Mouse (Mus musculus) monocyte, adult 59 days (primary cell): ENCODE measurements around the gene H2-Q4. TPM values are rescaled to one million over a fixed set of nuclear protein-coding genes. Genes with fewer than 3 reads are reported as not detected.

Experiments used
- total RNA-seq, 2 experiments: library from RNA; stranded (reverse); gene quantifications; one replicate each; pipeline ENCODE4 v1.2.4; 2023

H2-Q4 gene
- 100 to 1,000 TPM; 176 to 190 TPM for total RNA-seq

DNA sequence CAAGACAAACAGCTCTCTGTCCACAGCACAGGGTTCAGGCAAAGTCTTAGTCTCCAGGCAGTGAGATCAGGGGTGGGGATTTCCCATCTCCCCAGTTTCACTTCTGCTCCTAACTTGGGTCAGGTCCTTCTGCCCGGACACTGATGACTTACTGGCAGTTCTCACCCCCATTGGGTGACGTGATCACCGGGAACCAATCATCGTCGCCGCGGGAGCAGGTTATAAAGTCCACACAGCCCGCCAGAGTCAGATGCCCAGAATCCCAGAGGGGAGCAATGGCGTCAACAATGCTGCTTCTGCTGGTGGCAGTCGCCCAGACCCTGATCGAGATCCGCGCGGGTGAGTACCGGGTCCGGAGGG, at the start of gene H2-Q4:
Gene H2-Q4 (plus strand): TSS at position 249 of the 360 bp plus-strand sequence.

DNA sequence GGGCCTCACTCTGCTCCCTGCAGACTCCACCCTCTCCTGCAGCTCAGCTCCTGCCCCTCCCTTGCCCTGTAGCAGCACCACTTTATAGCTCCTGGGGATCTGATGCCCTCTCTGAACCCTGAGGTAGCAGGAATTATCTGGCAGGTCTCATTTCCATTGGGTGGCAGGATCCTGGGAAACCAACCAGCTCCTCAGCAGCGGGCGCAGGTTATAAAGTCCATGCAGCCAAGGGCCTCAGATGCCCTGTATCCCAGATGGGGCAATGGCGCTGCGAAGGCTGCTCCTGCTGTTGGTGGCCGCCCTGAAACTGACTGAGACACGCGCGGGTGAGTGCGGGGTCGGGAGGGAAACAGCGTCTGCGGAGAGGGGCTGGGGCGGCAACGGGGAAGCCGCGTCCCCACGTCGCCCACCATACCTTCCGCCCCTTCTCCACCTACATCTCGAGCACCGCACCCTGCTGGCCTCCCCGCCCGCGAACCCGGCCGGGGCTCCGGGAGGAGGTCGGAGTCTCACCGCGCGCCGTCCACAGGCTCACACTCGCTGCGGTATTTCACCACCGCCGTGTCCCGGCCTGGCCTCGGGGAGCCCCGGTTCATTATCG, 37.2 kb upstream of the H2-Q4 start, which contains the start of gene H2-Q2:
Gene H2-Q2 (plus strand): TSS at position 172 of the 601 bp plus-strand sequence.

DNA sequence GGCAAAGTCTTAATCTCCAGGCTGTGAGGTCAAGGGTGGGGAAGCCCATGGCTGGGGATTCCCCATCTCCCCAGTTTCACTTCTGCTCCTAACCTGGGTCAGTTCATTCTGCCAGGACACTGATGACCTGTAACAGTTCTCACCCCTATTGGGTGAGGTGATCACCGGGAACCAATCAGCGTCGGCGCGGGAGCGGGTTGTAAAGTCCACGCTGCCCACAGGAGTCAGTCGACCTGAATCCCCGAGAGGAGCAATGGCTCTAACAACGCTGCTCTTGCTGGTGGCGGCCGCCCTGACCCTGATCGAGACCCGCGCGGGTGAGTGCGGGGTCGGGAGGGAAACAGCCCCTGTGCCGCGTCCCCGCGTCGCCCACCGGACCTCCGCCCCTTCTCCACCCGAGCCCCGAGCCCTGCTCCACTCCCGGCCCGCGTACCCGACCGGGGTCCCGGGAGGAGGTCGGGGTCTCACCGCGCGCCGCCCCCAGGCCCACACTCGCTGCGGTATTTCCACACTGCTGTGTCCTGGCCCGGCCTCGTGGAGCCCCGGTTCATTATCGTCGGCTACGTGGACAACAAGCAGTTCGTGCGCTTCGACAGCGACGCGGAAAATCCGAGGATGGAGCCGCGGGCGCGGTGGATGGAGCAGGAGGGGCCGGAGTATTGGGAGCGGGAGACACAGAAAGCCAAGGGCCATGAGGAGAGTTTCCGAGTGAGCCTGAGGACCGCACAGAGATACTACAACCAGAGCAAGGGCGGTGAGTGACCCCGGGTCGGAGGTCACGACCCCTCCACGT, 45.4 kb downstream of the H2-Q4 start, which contains the start of gene H2-Q6:
Gene H2-Q6 (plus strand): TSS at position 227 of the 793 bp plus-strand sequence.

Other genes with a start within 250 kb of the H2-Q4 start
- not detected for gene Apom, start 247.6 kb upstream of the H2-Q4 start, total RNA-seq
- 100 to 1,000 TPM; 324 to 360 TPM for gene Bag6, start 244.4 kb upstream of the H2-Q4 start, total RNA-seq
- gene Prrc2a, start 214.7 kb upstream of the H2-Q4 start, total RNA-seq = 100 to 1,000 TPM; 227 to 228 TPM
- 100 to 1,000 TPM; 172 to 206 TPM for gene Aif1, start 203.5 kb upstream of the H2-Q4 start, total RNA-seq
- gene Lst1, start 191.2 kb upstream of the H2-Q4 start, total RNA-seq = 100 to 1,000 TPM; 935 to 974 TPM
- 10 to 100 TPM; 72.7 to 86.4 TPM for gene Ltb, start 185.2 kb upstream of the H2-Q4 start, total RNA-seq
- 10 to 100 TPM; 57.3 to 92.8 TPM for gene Tnf, start 177.6 kb upstream of the H2-Q4 start, total RNA-seq
- not detected for gene Lta, start 174.3 kb upstream of the H2-Q4 start, total RNA-seq
- gene Gm16181, start 158.8 kb upstream of the H2-Q4 start, total RNA-seq = 1 to 10 TPM in 1 of 2 experiments, not detected in 1; 1.3 TPM
- 1 to 10 TPM; 1.8 to 4.2 TPM for gene Atp6v1g2, start 146.0 kb upstream of the H2-Q4 start, total RNA-seq
- gene Nfkbil1, start 143.8 kb upstream of the H2-Q4 start, total RNA-seq = 10 to 100 TPM; 13.1 to 13.4 TPM
- gene Ddx39b, start 137.9 kb upstream of the H2-Q4 start, total RNA-seq = 100 to 1,000 TPM; 243 to 247 TPM
- gene H2-D1, start 116.9 kb upstream of the H2-Q4 start, total RNA-seq = 1,000 to 10,000 TPM; 2,563 to 2,615 TPM
- 10 to 100 TPM; 10.2 to 13.7 TPM for gene H2-Q1, start 59.2 kb upstream of the H2-Q4 start, total RNA-seq
- 10 to 100 TPM; 11.6 to 12.7 TPM for gene H2-Q2, start 37.4 kb upstream of the H2-Q4 start, total RNA-seq
- 10 to 100 TPM; 75.0 to 75.5 TPM for gene H2-Q6, start 45.2 kb downstream of the H2-Q4 start, total RNA-seq
- gene H2-Q7, start 59.5 kb downstream of the H2-Q4 start, total RNA-seq = 10 to 100 TPM; 83.8 to 92.9 TPM
- gene H2-Q10, start 90.5 kb downstream of the H2-Q4 start, total RNA-seq = 10 to 100 TPM; 48.7 to 55.0 TPM
- gene Pou5f1, start 126.4 kb downstream of the H2-Q4 start, total RNA-seq = under 1 TPM; 0.79 to 0.97 TPM
- 1 to 10 TPM; 5.3 to 6.3 TPM for gene Tcf19, start 137.2 kb downstream of the H2-Q4 start, total RNA-seq
- 1 to 10 TPM; 5.1 to 6.4 TPM for gene Cchcr1, start 137.5 kb downstream of the H2-Q4 start, total RNA-seq
- gene Psors1c2, start 153.6 kb downstream of the H2-Q4 start, total RNA-seq = not detected
- not detected for gene Cdsn, start 172.5 kb downstream of the H2-Q4 start, total RNA-seq
- gene 2300002M23Rik, start 187.8 kb downstream of the H2-Q4 start, total RNA-seq = not detected
- gene Sfta2, start 221.9 kb downstream of the H2-Q4 start, total RNA-seq = not detected
- not detected for gene Gm9573, start 247.0 kb downstream of the H2-Q4 start, total RNA-seq